ENCODE assay signal across 12 mouse cellular contexts in genomic region chr6:77537055-77537807, GRCm38 (mm10).
DNase-seq lines count a peak whose midpoint lies in the region; ATAC-seq and TF ChIP-seq lines count a peak whose summit lies in the region.
"Had no signal": no experiment of that assay in that cellular context is flagged by ENCODE, and none has a peak within 500 bp of the region (broad histone marks: within the 10 kb centered on the region; RNA-seq: fewer than 3 reads in every experiment).

No protein-coding gene starts in this region.

- 0 out of 2 replicates have a peak, but pooled peaks have one; percentile 34 for ATAC-seq in midbrain, embryonic 13.5 days
- no peak; the same call in 1 of the 2 replicates for ATAC-seq in embryonic facial prominence, embryonic 11.5 days (replicated peaks; ENCODE audit: insufficient number of reproducible peaks, low FRiP score, low TSS enrichment, low read depth)
- peak; percentile 65 for ATAC-seq in neural tube, embryonic 13.5 days (ENCODE audit: low read depth)
- ATAC-seq: CD4-positive, CD25-positive, alpha-beta regulatory T cell, adult 4 months had no signal

- peak overlapping the region; percentile 9; the same call in 1 of the 2 replicates for H3K27ac ChIP-seq in midbrain, embryonic 13.5 days
- H3K27ac ChIP-seq in midbrain, embryonic 10.5 days (replicated peaks), result no peak overlapping the region
- no peak overlapping the region for H3K27ac ChIP-seq in embryonic facial prominence, embryonic 11.5 days (replicated peaks; ENCODE audit: low read depth, low read length)
- H3K27ac ChIP-seq in neural tube, embryonic 13.5 days (replicated peaks), result peak overlapping the region; percentile 29; the same call in 1 of the 2 replicates
- no peak overlapping the region for H3K27ac ChIP-seq in gastrocnemius, adult 2 months
- H3K27ac ChIP-seq: heart, embryonic 13.5 days had no signal

- no peak overlapping the region for H3K4me3 ChIP-seq in midbrain, embryonic 13.5 days (replicated peaks)
- H3K4me3 ChIP-seq in midbrain, embryonic 10.5 days, result no peak overlapping the region
- H3K4me3 ChIP-seq in embryonic facial prominence, embryonic 11.5 days (ENCODE audit: low read depth, low read length), result no peak overlapping the region
- H3K4me3 ChIP-seq in neural tube, embryonic 13.5 days, result no peak overlapping the region
- H3K4me3 ChIP-seq in gastrocnemius, adult 2 months, result no peak overlapping the region
- H3K4me3 ChIP-seq: heart, embryonic 13.5 days had no signal

- no peak for DNase-seq in midbrain, embryonic 10.5 days (ENCODE audit: low spot score)
- DNase-seq in embryonic facial prominence, embryonic 11.5 days (ENCODE audit: low spot score), result peak; percentile 52
- DNase-seq in forelimb bud, embryonic 11.5 days (ENCODE audit: low read depth, low spot score), result peak; percentile 18
- no peak for DNase-seq in gastrocnemius, adult 2 months
- no peak for DNase-seq in ovary, postnatal 36 days (ENCODE audit: low spot score)
- DNase-seq in gastrocnemius, postnatal 14 days, result no peak
- DNase-seq: left cerebral cortex, postnatal 4 days; lung, adult 18-20 months had no signal

- WGBS in midbrain, embryonic 13.5 days, result 59% methylated on average over 15 of the region's 15 CpGs
- 69% methylated on average over 15 of the region's 15 CpGs for WGBS in midbrain, embryonic 10.5 days
- 39% methylated on average over 15 of the region's 15 CpGs for WGBS in embryonic facial prominence, embryonic 11.5 days
- 26% methylated on average over 15 of the region's 15 CpGs for WGBS in neural tube, embryonic 13.5 days

- H3K9ac ChIP-seq in midbrain, embryonic 13.5 days (replicated peaks), result no peak overlapping the region
- no peak overlapping the region for H3K9ac ChIP-seq in embryonic facial prominence, embryonic 11.5 days (replicated peaks; ENCODE audit: low read length)
- peak overlapping the region; percentile 13; the same call in 1 of the 2 replicates for H3K9ac ChIP-seq in neural tube, embryonic 13.5 days
- H3K9ac ChIP-seq: heart, embryonic 13.5 days had no signal

- H3K4me2 ChIP-seq in midbrain, embryonic 13.5 days (replicated peaks), result no peak overlapping the region
- no peak overlapping the region for H3K4me2 ChIP-seq in embryonic facial prominence, embryonic 11.5 days (ENCODE audit: low read depth, low read length)
- H3K4me2 ChIP-seq in neural tube, embryonic 13.5 days, result peak overlapping the region; percentile 43
- H3K4me2 ChIP-seq: heart, embryonic 13.5 days had no signal

- no peaks in the 10 kb centered on the region for H3K4me1 ChIP-seq in midbrain, embryonic 13.5 days (replicated peaks)
- H3K4me1 ChIP-seq in midbrain, embryonic 10.5 days, result no peaks in the 10 kb centered on the region
- no peaks in the 10 kb centered on the region for H3K4me1 ChIP-seq in embryonic facial prominence, embryonic 11.5 days (ENCODE audit: control insufficient read depth, insufficient read depth, low read length)
- H3K4me1 ChIP-seq in neural tube, embryonic 13.5 days (replicated peaks), result peaks cover 12% of the 10 kb centered on the region; the same call in 1 of the 2 replicates
- H3K4me1 ChIP-seq: heart, embryonic 13.5 days had no signal

- H3K36me3 ChIP-seq in midbrain, embryonic 13.5 days, result no peaks in the 10 kb centered on the region
- no peaks in the 10 kb centered on the region for H3K36me3 ChIP-seq in midbrain, embryonic 10.5 days
- H3K36me3 ChIP-seq in embryonic facial prominence, embryonic 11.5 days (replicated peaks; ENCODE audit: control insufficient read depth, insufficient read depth, low read depth, low read length), result no peaks in the 10 kb centered on the region
- H3K36me3 ChIP-seq in neural tube, embryonic 13.5 days, result no peaks in the 10 kb centered on the region
- H3K36me3 ChIP-seq: heart, embryonic 13.5 days had no signal

- H3K27me3 ChIP-seq in midbrain, embryonic 13.5 days, result no peaks in the 10 kb centered on the region
- H3K27me3 ChIP-seq in midbrain, embryonic 10.5 days (ENCODE audit: low read depth, poor library complexity, severe bottlenecking), result no peaks in the 10 kb centered on the region
- no peaks in the 10 kb centered on the region for H3K27me3 ChIP-seq in embryonic facial prominence, embryonic 11.5 days (ENCODE audit: control insufficient read depth, insufficient read depth, low read length)
- H3K27me3 ChIP-seq in neural tube, embryonic 13.5 days, result no peaks in the 10 kb centered on the region
- H3K27me3 ChIP-seq: heart, embryonic 13.5 days had no signal

- no peak for TF ChIP-seq CTCF in gastrocnemius, adult 2 months (IDR thresholded peaks at IDR 0.05)

- H3K9me3 ChIP-seq in midbrain, embryonic 13.5 days, result no peaks in the 10 kb centered on the region
- H3K9me3 ChIP-seq in midbrain, embryonic 10.5 days (replicated peaks), result no peaks in the 10 kb centered on the region
- H3K9me3 ChIP-seq in embryonic facial prominence, embryonic 11.5 days (replicated peaks; ENCODE audit: control insufficient read depth, low read length), result no peaks in the 10 kb centered on the region
- no peaks in the 10 kb centered on the region for H3K9me3 ChIP-seq in neural tube, embryonic 13.5 days
- H3K9me3 ChIP-seq: heart, embryonic 13.5 days had no signal

- intact Hi-C loops in gastrocnemius, adult 2 months (cut with DNase I), result no loop called here
- intact Hi-C loops in gastrocnemius, postnatal 14 days (cut with DNase I; ENCODE audit: low total_unique reads), result no loop called here

Comparison
In these comparisons a context has a peak if more than half of its experiments do, and no peak if none do; other contexts are left out.
1. H3K27ac ChIP-seq: peak in midbrain, embryonic 13.5 days (single experiment) and neural tube, embryonic 13.5 days (single experiment); none in midbrain, embryonic 10.5 days (single experiment), embryonic facial prominence, embryonic 11.5 days (single experiment) and gastrocnemius, adult 2 months (single experiment).
2. DNase-seq: peak in embryonic facial prominence, embryonic 11.5 days (single experiment) and forelimb bud, embryonic 11.5 days (single experiment); none in midbrain, embryonic 10.5 days (single experiment), gastrocnemius, adult 2 months (single experiment), ovary, postnatal 36 days (single experiment) and gastrocnemius, postnatal 14 days (single experiment).